Mouse (Mus musculus) E14TG2a.4 (cell line): ENCODE results near the gene Krt71.

Experiments
- CTCF ChIP-seq: conservative IDR thresholded peaks from 2 replicates; pipeline ENCODE4 v1.5.1; 2014; ENCODE audit warnings: low read length
- NANOG ChIP-seq: IDR thresholded peaks from 2 replicates; pipeline ENCODE4 v1.6.1; 2014; ENCODE audit warnings: borderline replicate concordance, low read length, mixed read lengths

DNA sequence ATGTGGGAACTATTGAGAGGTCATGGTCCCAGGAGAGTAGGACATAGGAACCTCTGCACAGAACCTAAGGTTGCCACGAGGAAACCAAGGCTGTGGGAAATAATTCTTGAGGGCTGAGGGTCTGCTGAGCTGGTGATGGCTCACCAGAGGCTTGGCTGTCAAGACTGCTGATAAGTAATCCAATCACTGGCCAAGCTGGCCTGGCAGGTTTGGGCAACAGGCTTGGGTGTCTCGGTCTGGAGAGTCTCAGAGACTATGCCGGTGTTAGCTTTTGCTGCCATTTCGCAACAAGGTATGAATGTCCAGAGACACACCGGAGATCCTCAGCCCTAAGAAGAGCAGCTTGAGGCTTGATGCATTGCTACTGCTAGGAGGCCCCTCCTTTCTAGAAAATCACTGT, 28.6 kb downstream of the Krt71 start:
- TF ChIP-seq CTCF = no peak
- no peak for TF ChIP-seq NANOG
